Mouse (Mus musculus) heart, adult 10 weeks (tissue): ENCODE measurements around the gene BC080695. TPM values are rescaled to one million over a fixed set of nuclear protein-coding genes. Genes with fewer than 3 reads are reported as not detected.

Experiments
- polyA plus RNA-seq: library from polyadenylated mRNA; stranded (reverse); fragments of 350-450 nt; fragmentation: Illumina TruSeq; extraction: RNeasy Lipid Tissue Mini Kit (QIAGEN cat#74804); gene quantifications from one replicate; pipeline ENCODE4 v1.2.3, GENCODE M21; 2014; ENCODE audit warnings: low read depth, low replicate concordance

BC080695 gene
- not detected for polyA plus RNA-seq

GRCm38 (mm10) chr4:143551400-143551799 lies at the start of gene BC080695, which contains the start of gene Gm13057:
Gene BC080695, plus strand, starts transcription at chr4:143551700.
Gene Gm13057, plus strand, starts transcription at chr4:143551709.

GRCm38 (mm10) chr4:143511043-143511442 lies 40.5 kb upstream of the BC080695 start, which contains the start of gene Gm13043:
Gene Gm13043, plus strand, starts transcription at chr4:143511343.

GRCm38 (mm10) chr4:143535654-143536053 lies 15.8 kb upstream of the BC080695 start, which contains the start of gene Gm13040:
Gene Gm13040, plus strand, starts transcription at chr4:143535954.

GRCm38 (mm10) chr4:143614703-143615102 lies 63.2 kb downstream of the BC080695 start, which contains the start of gene Gm13083:
Gene Gm13083, plus strand, starts transcription at chr4:143615003.

Other genes starting within 250 kb of the BC080695 start
- 0.26 TPM for gene Lrrc38, start 201.9 kb upstream of the BC080695 start, polyA plus RNA-seq
- gene Pramel1, start 157.3 kb upstream of the BC080695 start, polyA plus RNA-seq, result not detected
- gene Pramef8, start 139.3 kb upstream of the BC080695 start, polyA plus RNA-seq, result 11.1 TPM
- not detected for gene Oog4, start 101.4 kb upstream of the BC080695 start, polyA plus RNA-seq
- gene Gm13043, start 40.4 kb upstream of the BC080695 start, polyA plus RNA-seq, result not detected
- not detected for gene Gm13040, start 15.7 kb upstream of the BC080695 start, polyA plus RNA-seq
- not detected for gene Gm13057, start within 50 bp of the BC080695 start, polyA plus RNA-seq
- gene Gm13083, start 63.3 kb downstream of the BC080695 start, polyA plus RNA-seq, result not detected
- gene Gm13088, start 105.5 kb downstream of the BC080695 start, polyA plus RNA-seq, result not detected
- not detected for gene Gm13089, start 151.0 kb downstream of the BC080695 start, polyA plus RNA-seq
- gene Gm13078, start 167.8 kb downstream of the BC080695 start, polyA plus RNA-seq, result not detected
- gene Gm13023, start 237.7 kb downstream of the BC080695 start, polyA plus RNA-seq, result not detected